Mouse (Mus musculus) CH12.LX (cell line): ENCODE results near the gene Lrit2.

Experiments
- CTCF ChIP-seq, 2 experiments: IDR thresholded peaks in 1 of 2; conservative IDR thresholded peaks in 1 of 2; 2 replicates each; pipeline ENCODE4 v1.5.1; 2011 to 2012; ENCODE audit warnings: low read depth in 2 of 2, low read length in 2 of 2, improper control_type of control experiment in 1 of 2, inconsistent platforms in 1 of 2, mild to moderate bottlenecking in 1 of 2, moderate library complexity in 1 of 2
- E2F4 ChIP-seq: IDR thresholded peaks from 2 replicates; pipeline ENCODE4 v1.6.1; 2011; ENCODE audit warnings: low read depth, low read length, improper control_type of control experiment; ENCODE audit not compliant: insufficient replicate concordance
- POLR2A ChIP-seq: IDR thresholded peaks from 2 replicates; pipeline ENCODE4 v1.6.1; 2011; ENCODE audit warnings: low read depth, mild to moderate bottlenecking, improper control_type of control experiment, low read length

GRCm38 (mm10) chr14:37104747-37105146 is 37.0 kb downstream of the Lrit2 start:
- TF ChIP-seq CTCF (conservative IDR thresholded peaks at IDR 0.05 in 1 of 2, IDR thresholded peaks at IDR 0.05 in 1 of 2; ENCODE audit: low read depth in 2 of 2, low read length in 2 of 2) = no peak
- no peak for TF ChIP-seq E2F4
- no peak for TF ChIP-seq POLR2A
